Mouse (Mus musculus): ENCODE data around the gene Rpl15. TPM values are rescaled to one million over a fixed set of nuclear protein-coding genes. Genes with fewer than 3 reads are reported as not detected.

The Rpl15 gene
- polyA plus RNA-seq, 1 experiment from 2014 or later = 224 TPM

GRCm38 (mm10) chr14:18301591-18301990 is 30.4 kb upstream of the Rpl15 start:
- no peaks in the 10 kb centered on the region for H3K9me3 ChIP-seq (ENCODE audit: low read length)
- TF ChIP-seq CTCF (IDR thresholded peaks at IDR 0.05; ENCODE audit: low read depth) (no peak), EP300 (IDR thresholded peaks at IDR 0.05; ENCODE audit: low read depth) (no peak)
- DNase-seq (no peak), ATAC-seq (no peak)
- H3K36me3 ChIP-seq (replicated peaks; ENCODE audit: insufficient read depth, low read length) = peaks cover 2% of the 10 kb centered on the region; the same call in 1 of the 2 replicates
- H3K9ac ChIP-seq (replicated peaks) = no peak overlapping the region
- 38% methylated on average over 3 of the region's 3 CpGs for WGBS (ENCODE audit: insufficient replicate concordance)
- H3K27ac ChIP-seq (ENCODE audit: low read depth) = no peak overlapping the region
- no peaks in the 10 kb centered on the region for H3K27me3 ChIP-seq (ENCODE audit: insufficient read depth, low read length)
- no peak overlapping the region for H3K4me2 ChIP-seq (ENCODE audit: low read depth, low read length)
- peaks cover 12% of the 10 kb centered on the region; the same call in 1 of the 2 replicates for H3K4me1 ChIP-seq (ENCODE audit: insufficient read depth)
- no peak overlapping the region for H3K4me3 ChIP-seq (ENCODE audit: low read depth, low read length)

DNA sequence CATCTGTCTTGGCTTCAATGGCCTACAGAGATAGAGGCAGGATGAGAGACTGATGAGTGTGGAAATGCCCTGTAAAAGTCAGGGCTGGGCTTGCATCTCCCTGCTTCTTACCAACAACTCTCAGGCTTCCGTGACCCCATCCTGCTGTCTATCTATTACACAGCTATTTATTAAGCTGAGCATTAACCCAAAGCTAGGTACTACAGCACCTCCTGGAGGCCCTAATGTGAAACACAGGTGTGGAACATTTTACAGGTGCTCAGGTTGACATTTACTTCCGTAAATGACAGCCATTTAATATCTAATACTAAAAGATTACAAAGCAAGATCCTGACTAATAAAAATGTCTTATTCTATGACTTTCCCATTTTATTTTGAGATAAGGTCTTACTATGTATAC is 29.5 kb upstream of the Rpl15 start:
- peaks cover 12% of the 10 kb centered on the region; the same call in 1 of the 2 replicates for H3K4me1 ChIP-seq (ENCODE audit: insufficient read depth)
- H3K36me3 ChIP-seq (replicated peaks; ENCODE audit: insufficient read depth, low read length) = 0 out of 2 replicates have a peak, but pooled peaks cover 2% of the 10 kb centered on the region
- no peak for DNase-seq

DNA sequence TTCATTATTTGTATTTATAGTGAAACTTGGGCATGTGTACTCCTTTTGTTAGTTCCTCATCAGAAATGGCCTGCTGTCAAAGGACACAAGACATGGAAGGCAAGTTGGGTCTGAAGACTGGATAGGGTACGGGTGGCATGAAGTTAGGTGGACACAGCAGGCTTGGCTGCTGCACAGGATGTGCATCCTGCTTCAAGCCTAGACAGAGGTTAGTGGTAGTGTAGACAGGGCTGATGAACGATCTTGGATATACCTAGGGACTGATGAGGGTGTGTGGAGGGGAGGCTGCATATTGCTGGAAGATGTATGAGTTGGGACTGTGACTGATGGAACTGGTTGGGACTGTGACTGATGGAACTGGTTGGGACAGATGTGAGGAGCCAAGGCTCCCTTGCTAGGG is 27.7 kb upstream of the Rpl15 start:
- Histone ChIP-seq H3K27ac (ENCODE audit: low read depth) (no peak overlapping the region), H3K4me2 (ENCODE audit: low read depth, low read length) (no peak overlapping the region), H3K9me3 (ENCODE audit: low read length) (no peaks in the 10 kb centered on the region), H3K4me3 (ENCODE audit: low read depth, low read length) (no peak overlapping the region), H3K27me3 (ENCODE audit: insufficient read depth, low read length) (no peaks in the 10 kb centered on the region), H3K9ac (replicated peaks) (no peak overlapping the region), H3K36me3 (replicated peaks; ENCODE audit: insufficient read depth, low read length) (0 out of 2 replicates have a peak, but pooled peaks cover 2% of the 10 kb centered on the region), H3K4me1 (ENCODE audit: insufficient read depth) (peaks cover 11% of the 10 kb centered on the region; the same call in 1 of the 2 replicates)
- DNase-seq (no peak), ATAC-seq (no peak)
- WGBS (ENCODE audit: insufficient replicate concordance) = 70% methylated on average over 2 of the region's 2 CpGs
- TF ChIP-seq EP300 (IDR thresholded peaks at IDR 0.05; ENCODE audit: low read depth) (no peak), CTCF (IDR thresholded peaks at IDR 0.05; ENCODE audit: low read depth) (no peak)

More for the DNA sequence above, 29.5 kb upstream of the Rpl15 start:
- Histone ChIP-seq H3K27ac (ENCODE audit: low read depth) (no peak overlapping the region), H3K4me2 (ENCODE audit: low read depth, low read length) (no peak overlapping the region), H3K9me3 (ENCODE audit: low read length) (no peaks in the 10 kb centered on the region), H3K4me3 (ENCODE audit: low read depth, low read length) (no peak overlapping the region), H3K27me3 (ENCODE audit: insufficient read depth, low read length) (no peaks in the 10 kb centered on the region), H3K9ac (replicated peaks) (no peak overlapping the region)
- no peak for ATAC-seq
- WGBS (ENCODE audit: insufficient replicate concordance) = 84% methylated on average over 2 of the region's 2 CpGs
- TF ChIP-seq EP300 (IDR thresholded peaks at IDR 0.05; ENCODE audit: low read depth) (no peak), CTCF (IDR thresholded peaks at IDR 0.05; ENCODE audit: low read depth) (peak; percentile 56)

GRCm38 (mm10) chr14:18297441-18297840 is 26.2 kb upstream of the Rpl15 start:
- TF ChIP-seq EP300 (IDR thresholded peaks at IDR 0.05; ENCODE audit: low read depth) (no peak), CTCF (IDR thresholded peaks at IDR 0.05; ENCODE audit: low read depth) (no peak)
- Histone ChIP-seq H3K27me3 (ENCODE audit: insufficient read depth, low read length) (no peaks in the 10 kb centered on the region), H3K4me1 (ENCODE audit: insufficient read depth) (peaks cover 3% of the 10 kb centered on the region; the same call in 1 of the 2 replicates), H3K9ac (replicated peaks) (no peak overlapping the region), H3K9me3 (ENCODE audit: low read length) (no peaks in the 10 kb centered on the region), H3K4me2 (ENCODE audit: low read depth, low read length) (no peak overlapping the region), H3K27ac (ENCODE audit: low read depth) (no peak overlapping the region), H3K4me3 (ENCODE audit: low read depth, low read length) (no peak overlapping the region), H3K36me3 (replicated peaks; ENCODE audit: insufficient read depth, low read length) (0 out of 2 replicates have a peak, but pooled peaks cover 2% of the 10 kb centered on the region)
- DNase-seq (no peak), ATAC-seq (no peak)
- WGBS (ENCODE audit: insufficient replicate concordance) = 54% methylated on average over 2 of the region's 2 CpGs

DNA sequence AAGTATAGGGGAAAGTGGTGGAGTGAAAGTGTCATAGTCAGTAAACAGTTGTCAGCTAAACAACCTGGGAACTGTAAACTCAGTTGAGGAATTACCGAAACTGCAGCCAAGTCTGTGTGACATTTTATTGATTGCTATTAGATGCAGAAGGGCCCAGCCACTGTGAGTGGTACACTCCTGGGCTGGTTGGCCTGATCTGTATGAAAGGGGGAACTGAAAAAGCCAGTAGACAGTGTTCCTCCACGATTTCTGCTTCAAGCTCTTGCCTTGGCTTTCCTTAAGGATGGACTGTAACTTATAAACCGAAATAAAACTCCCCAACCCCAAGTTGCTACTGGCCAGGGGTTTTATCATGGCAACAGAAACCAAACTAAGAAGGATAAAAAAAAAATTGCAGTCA is 21.4 kb upstream of the Rpl15 start:
- Histone ChIP-seq H3K9ac (replicated peaks) (no peak overlapping the region), H3K27me3 (ENCODE audit: insufficient read depth, low read length) (no peaks in the 10 kb centered on the region), H3K9me3 (ENCODE audit: low read length) (no peaks in the 10 kb centered on the region), H3K4me1 (ENCODE audit: insufficient read depth) (peaks cover under 1% of the 10 kb centered on the region; the same call in 1 of the 2 replicates), H3K36me3 (replicated peaks; ENCODE audit: insufficient read depth, low read length) (no peaks in the 10 kb centered on the region), H3K27ac (ENCODE audit: low read depth) (no peak overlapping the region), H3K4me3 (ENCODE audit: low read depth, low read length) (no peak overlapping the region), H3K4me2 (ENCODE audit: low read depth, low read length) (no peak overlapping the region)
- ATAC-seq = no peak
- 68% methylated on average over 3 of the region's 3 CpGs for WGBS (ENCODE audit: insufficient replicate concordance)
- TF ChIP-seq EP300 (IDR thresholded peaks at IDR 0.05; ENCODE audit: low read depth) = no peak
- no peak for TF ChIP-seq CTCF (IDR thresholded peaks at IDR 0.05; ENCODE audit: low read depth)
- DNase-seq = no peak

- Histone ChIP-seq H3K27me3 (ENCODE audit: insufficient read depth, low read length) (no peaks in the 10 kb centered on the region), H3K9ac (replicated peaks) (no peak overlapping the region), H3K4me1 (ENCODE audit: insufficient read depth) (0 out of 2 replicates have a peak, but pooled peaks cover 3% of the 10 kb centered on the region), H3K9me3 (ENCODE audit: low read length) (no peaks in the 10 kb centered on the region), H3K4me2 (ENCODE audit: low read depth, low read length) (no peak overlapping the region), H3K4me3 (ENCODE audit: low read depth, low read length) (no peak overlapping the region), H3K36me3 (replicated peaks; ENCODE audit: insufficient read depth, low read length) (no peaks in the 10 kb centered on the region), H3K27ac (ENCODE audit: low read depth) (no peak overlapping the region)
- TF ChIP-seq CTCF (IDR thresholded peaks at IDR 0.05; ENCODE audit: low read depth) (no peak), EP300 (IDR thresholded peaks at IDR 0.05; ENCODE audit: low read depth) (no peak)
- DNase-seq (no peak), ATAC-seq (no peak)
- 73% methylated on average over 3 of the region's 3 CpGs for WGBS (ENCODE audit: insufficient replicate concordance)
These were observed 20.9 kb upstream of the Rpl15 start for GRCm38 (mm10) chr14:18292111-18292510.

All from liver, postnatal 0 days (tissue).